ENCODE assay signal across 8 mouse cellular contexts in the genomic region with DNA sequence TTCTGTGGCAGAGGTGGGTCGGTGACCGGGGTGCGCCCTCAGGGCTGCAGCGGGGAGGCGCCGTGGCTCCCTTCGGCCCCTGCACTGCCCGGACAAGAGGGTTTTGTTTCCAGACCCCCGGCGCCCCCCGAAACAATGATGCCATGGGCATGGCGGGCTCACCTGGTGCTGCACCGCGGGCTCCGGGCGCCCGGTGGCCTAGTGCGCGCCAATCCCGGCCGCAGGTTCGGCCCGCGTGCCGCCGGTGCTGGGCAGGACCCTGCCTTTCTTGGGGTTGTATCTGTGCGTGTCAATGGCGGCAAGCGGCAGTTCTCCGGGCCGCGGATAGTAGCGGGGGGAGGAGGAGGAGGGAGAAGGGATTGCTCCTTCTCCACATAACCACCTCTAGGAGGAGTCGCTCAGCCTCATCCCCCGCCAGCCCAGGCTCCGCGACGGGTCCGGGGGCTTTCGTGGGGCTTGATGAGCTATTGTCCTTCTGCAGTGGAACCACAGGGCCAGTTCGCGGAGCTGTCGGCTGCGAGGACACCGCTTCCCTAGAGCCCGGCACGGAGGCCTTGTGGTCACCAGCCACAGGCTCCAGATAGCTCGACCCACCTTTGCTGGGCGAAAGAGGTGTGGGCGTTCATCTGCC. TPM values are rescaled to one million over a fixed set of nuclear protein-coding genes. Genes with fewer than 3 reads are reported as not detected.
A peak's percentile ranks its signal among the peaks of the same experiment; 100 is the strongest.
DNase-seq lines count a peak whose midpoint lies in the region; ATAC-seq and TF ChIP-seq lines count a peak whose summit lies in the region.

H2afy2 (minus strand) TSS at position 527 of the 631 bp plus-strand sequence.

- H3K27ac ChIP-seq in intestine, embryonic 16.5 days (ENCODE audit: low read length) = peak within 1 kb of the TSS; percentile 91
- 0 out of 2 replicates have a peak within 1 kb of the TSS, but pooled peaks have one; percentile 29 for H3K27ac ChIP-seq in small intestine, adult 2 months (ENCODE audit: insufficient read depth, low read depth, low read length)

- H3K4me2 ChIP-seq in intestine, embryonic 16.5 days (ENCODE audit: low read depth, low read length) = peak within 1 kb of the TSS; percentile 77

- intact Hi-C loops in left cerebral cortex, postnatal 25 days (cut with DNase I) = loop anchor here (5.0 kb wide), 1 partner anchor 54 kb away; no protein-coding TSS in a partner anchor

- peaks cover 9% of the 10 kb centered on the region; the same call in 1 of the 2 replicates for H3K4me1 ChIP-seq in intestine, embryonic 16.5 days (ENCODE audit: control insufficient read depth, insufficient read depth, low read length)
- peaks cover 5% of the 10 kb centered on the region for H3K4me1 ChIP-seq in small intestine, adult 2 months (ENCODE audit: control insufficient read depth, insufficient read depth, insufficient read length, low read length)

- peak; percentile 84 for ATAC-seq in intestine, embryonic 16.5 days
- ATAC-seq in activated CD4-positive, CD25-positive, alpha-beta regulatory T cell, adult 4 months = no peak

- H3K27me3 ChIP-seq in intestine, embryonic 16.5 days (replicated peaks; ENCODE audit: control insufficient read depth, insufficient read depth, low read length) = no peaks in the 10 kb centered on the region
- H3K27me3 ChIP-seq in small intestine, adult 2 months (ENCODE audit: control insufficient read depth, insufficient read depth, low read length) = peaks cover 28% of the 10 kb centered on the region

- H3K9ac ChIP-seq in intestine, embryonic 16.5 days (ENCODE audit: low read depth, low read length) = peak within 1 kb of the TSS; percentile 93

- no peak for TF ChIP-seq CTCF in small intestine, adult 2 months (IDR thresholded peaks at IDR 0.05; ENCODE audit: extremely low read depth, insufficient read length, insufficient replicate concordance, low read depth, low read length)

- peak within 1 kb of the TSS; percentile 90 for H3K4me3 ChIP-seq in intestine, embryonic 16.5 days (ENCODE audit: low read length)
- H3K4me3 ChIP-seq in small intestine, adult 2 months (ENCODE audit: low read depth, low read length) = peak within 1 kb of the TSS; percentile 76

- no peak for TF ChIP-seq POLR2A in small intestine, adult 2 months (IDR thresholded peaks at IDR 0.05; ENCODE audit: low read depth, low read length)

- under 1% methylated on average over 48 of the region's 50 CpGs for WGBS in intestine, embryonic 16.5 days
- under 1% methylated on average over 50 of the region's 50 CpGs for WGBS in small intestine, adult 2 months

- H3K9me3 ChIP-seq in intestine, embryonic 16.5 days (ENCODE audit: control insufficient read depth, low read length) = no peaks in the 10 kb centered on the region

- DNase-seq in adrenal gland, postnatal 14 days = peak; percentile 81
- DNase-seq in embryo, embryonic 11 days = peak; percentile 92
- DNase-seq in gastrocnemius, postnatal 4 days (ENCODE audit: low spot score in 2 of 2) = peak; percentile 42 to 66
- DNase-seq in left cerebral cortex, postnatal 25 days (ENCODE audit: low spot score in 2 of 2) = peak; percentile 76 to 84
- DNase-seq in mesoderm, embryonic 11.5 days (ENCODE audit: low read depth, low spot score) = peak; percentile 90

- H3K36me3 ChIP-seq in intestine, embryonic 16.5 days (ENCODE audit: control insufficient read depth, insufficient read depth, low read length) = no peaks in the 10 kb centered on the region
- H3K36me3 ChIP-seq in small intestine, adult 2 months (ENCODE audit: control insufficient read depth, insufficient read depth, low read length) = no peaks in the 10 kb centered on the region

RNA-seq across cellular contexts. Expression of gene H2afy2, which starts in this region (rescaled TPM):
- total RNA-seq in adrenal gland, postnatal 14 days (2021) = 12.9 and 13.7 TPM in 2 replicates
- 10 to 100 TPM; 14.3 to 14.6 TPM for total RNA-seq in gastrocnemius, postnatal 4 days (2021)
- 66.9 and 76.8 TPM in 2 replicates for polyA plus RNA-seq in intestine, embryonic 16.5 days (2015; fragmentation: Nextera tagmentation; extraction: Ambion mirVana)
- 10 to 100 TPM; 25.1 to 28.5 TPM for total RNA-seq in left cerebral cortex, postnatal 25 days (2021)
- 0.98 and 1.6 TPM in 2 replicates for polyA plus RNA-seq in small intestine, adult 2 months (2012; rRNA removed)
- polyA plus RNA-seq in activated CD4-positive, CD25-positive, alpha-beta regulatory T cell, adult 4 months (2017; shearing (Covaris generic)) = under 1 TPM in 1 of 2 experiments, not detected in 1; 0.15 TPM

Comparison
In these comparisons a context has a peak if more than half of its experiments do, and no peak if none do; other contexts are left out.
1. RNA of gene H2afy2 (polyA plus RNA-seq): 66.9 to 76.8 TPM in intestine, embryonic 16.5 days; 0.98 to 1.6 TPM in small intestine, adult 2 months and 0.15 TPM in activated CD4-positive, CD25-positive, alpha-beta regulatory T cell, adult 4 months; every median in the first group is over 10 times any median in the second.
2. Peak in every context shown above with its lines, with median percentiles within 50 percentile points of each other: DNase-seq.